Mouse (Mus musculus) neural tube, embryonic 11.5 days (tissue): ENCODE measurements at regions not wholly inside any gene's neighbourhood (a gene's known extent, or its start where the extent isn't known, plus 50 kb on each side); places are given as distances from the start of the nearest gene placed in this dataset.

ENCODE experiments used
- ATAC-seq: fragments of 200-750 bp; cut with Nextera tagmentation; 2 replicates; pipeline ENCODE4 v1.8.0; 2017; ENCODE audit warnings: moderate number of reproducible peaks, mild to moderate bottlenecking, moderate TSS enrichment, moderate library complexity; ENCODE audit not compliant: insufficient read depth, low FRiP score, low TSS enrichment
- DNase-seq: peaks from one replicate; pipeline ENCODE4 v3.0.0-alpha.2; 2015; ENCODE audit warnings: low spot score
- H3K27ac ChIP-seq: fragments of 300-500 bp; sonication (generic); 2 replicates; pipeline ENCODE4 v1.5.1; 2014; ENCODE audit warnings: low read depth, mild to moderate bottlenecking, low read length
- H3K27me3 ChIP-seq: fragments of 300-500 bp; sonication (generic); 2 replicates; pipeline ENCODE4 v1.6.1; 2014; ENCODE audit warnings: mild to moderate bottlenecking, low read length, mixed read lengths; ENCODE audit not compliant: control insufficient read depth, insufficient read depth
- H3K36me3 ChIP-seq: fragments of 300-500 bp; sonication (generic); 2 replicates; pipeline ENCODE4 v1.6.1; 2014; ENCODE audit warnings: mild to moderate bottlenecking, low read length, moderate library complexity, mixed read lengths; ENCODE audit not compliant: control insufficient read depth, insufficient read depth
- H3K4me1 ChIP-seq: fragments of 300-500 bp; sonication (generic); 2 replicates; pipeline ENCODE4 v1.6.1; 2014; ENCODE audit warnings: low read length, mixed read lengths; ENCODE audit not compliant: control insufficient read depth, insufficient read depth
- H3K4me2 ChIP-seq: fragments of 300-500 bp; sonication (generic); 2 replicates; pipeline ENCODE4 v1.6.1; 2014; ENCODE audit warnings: low read depth, mild to moderate bottlenecking, moderate library complexity
- H3K4me3 ChIP-seq: fragments of 300-500 bp; sonication (generic); 2 replicates; pipeline ENCODE4 v1.5.1; 2014; ENCODE audit warnings: low read depth, low read length
- H3K9ac ChIP-seq: fragments of 300-500 bp; sonication (generic); 2 replicates; pipeline ENCODE4 v1.6.1; 2014; ENCODE audit warnings: mild to moderate bottlenecking, low read length
- H3K9me3 ChIP-seq: fragments of 300-500 bp; sonication (generic); 2 replicates; pipeline ENCODE4 v1.6.1; 2016; ENCODE audit warnings: low read length; ENCODE audit not compliant: control insufficient read depth
- WGBS: fragments of 180-500 bp; shearing (Covaris S2); extraction: QIAGEN DNeasy Blood & Tissue Kit; methylation state at CpG from one replicate; pipeline ENCODE4 v1.1.7; 2014; 5-methylcytosine and 5-hydroxymethylcytosine counted together

DNA sequence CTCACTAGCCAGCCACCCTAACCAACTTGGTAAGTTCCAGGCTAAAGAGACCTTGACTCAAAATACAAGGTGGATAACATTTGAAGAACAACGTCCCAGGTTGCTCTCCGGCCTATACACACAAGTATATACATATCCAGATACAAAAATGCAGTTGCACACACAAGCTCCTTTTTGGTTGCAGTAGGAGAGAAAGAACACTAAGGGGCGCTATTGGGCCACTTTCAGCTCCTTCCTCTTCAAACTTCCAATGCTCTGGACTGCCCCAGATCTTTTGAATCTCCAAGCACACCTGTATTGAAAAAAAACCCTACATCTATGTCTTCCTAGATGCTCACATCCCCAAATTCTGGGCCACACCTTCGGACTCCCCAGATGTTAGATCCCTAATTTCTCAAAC, 141.1 kb downstream of the Tfcp2l1 start:
- H3K27me3 ChIP-seq: no peaks in the 10 kb centered on the region
- H3K4me3 ChIP-seq: no peak overlapping the region
- no peak overlapping the region for H3K27ac ChIP-seq
- DNase-seq: peak; percentile 47
- H3K4me1 ChIP-seq: no peaks in the 10 kb centered on the region
- no peaks in the 10 kb centered on the region for H3K36me3 ChIP-seq
- 27% methylated on average over 4 of the region's 4 CpGs for WGBS
- no peak overlapping the region for H3K9ac ChIP-seq
- no peaks in the 10 kb centered on the region for H3K9me3 ChIP-seq
- no peak for ATAC-seq
- H3K4me2 ChIP-seq: no peak overlapping the region

DNA sequence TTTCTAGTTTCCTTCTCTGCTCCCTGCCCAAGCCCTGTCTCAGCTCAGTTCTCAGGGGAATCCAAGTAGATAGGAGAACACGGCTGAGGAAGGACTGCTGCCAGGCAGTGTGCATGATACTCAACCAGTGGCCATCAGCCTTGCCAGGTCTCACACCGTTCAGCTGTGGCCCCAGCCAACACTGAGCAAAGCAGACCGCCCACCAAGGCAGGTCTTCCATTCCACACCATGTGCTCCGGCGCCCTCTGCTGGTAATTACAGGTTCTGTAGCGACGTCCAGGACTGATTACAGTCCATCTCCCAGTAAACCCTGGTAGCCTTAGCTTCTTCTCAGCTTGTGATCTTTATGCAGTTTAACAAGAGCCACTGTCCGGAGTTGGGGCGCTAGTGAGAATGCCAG, 144.5 kb downstream of the Tfcp2l1 start:
- Histone ChIP-seq H3K27me3 (no peaks in the 10 kb centered on the region), H3K4me3 (no peak overlapping the region), H3K4me2 (no peak overlapping the region), H3K36me3 (no peaks in the 10 kb centered on the region), H3K27ac (no peak overlapping the region), H3K9me3 (no peaks in the 10 kb centered on the region), H3K9ac (no peak overlapping the region), H3K4me1 (peaks cover 11% of the 10 kb centered on the region)
- ATAC-seq (no peak), DNase-seq (peak; percentile 53)
- WGBS: 17% methylated on average over 9 of the region's 9 CpGs

DNA sequence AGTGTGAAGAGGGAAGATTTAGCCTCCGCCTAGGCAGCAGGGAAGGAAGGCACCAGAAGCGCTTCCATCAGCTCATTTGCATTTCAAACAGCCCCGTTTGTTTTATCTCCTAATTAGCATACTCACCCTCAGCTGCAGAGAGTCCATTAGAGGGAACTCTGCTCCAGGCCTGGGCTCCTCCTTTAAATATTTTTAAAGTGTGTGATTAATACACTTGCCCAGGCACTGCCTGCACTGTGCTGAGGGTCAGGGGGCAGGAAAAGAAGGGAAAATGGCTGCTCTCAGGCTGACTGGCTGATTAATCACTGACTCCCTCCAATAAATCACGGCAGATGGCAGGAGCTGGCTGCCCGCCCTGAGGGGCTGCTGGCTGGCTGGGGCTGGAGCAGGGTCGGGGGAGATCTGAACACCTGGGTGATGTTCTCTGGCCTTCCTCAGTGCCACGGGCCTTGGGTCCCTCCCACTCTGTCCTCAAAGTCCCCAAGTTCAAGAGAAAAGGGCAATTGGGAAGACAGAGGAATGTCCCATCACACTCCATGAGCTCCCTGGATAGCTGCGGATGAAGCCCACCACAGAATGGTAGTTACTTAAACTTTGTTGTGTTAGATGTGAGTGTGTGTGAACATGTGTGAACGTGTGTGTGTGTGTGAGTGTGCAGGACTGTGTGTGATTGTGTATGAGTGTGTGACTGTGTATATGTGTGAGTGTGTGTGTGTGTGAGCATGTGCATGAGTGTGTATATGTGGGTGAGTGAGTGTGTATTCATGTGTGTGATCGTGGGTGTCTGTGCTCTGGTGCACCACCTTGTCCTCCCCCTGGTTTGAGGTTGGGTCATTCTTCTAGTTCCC, 149.1 kb downstream of the Tfcp2l1 start:
- DNase-seq: peak; percentile 59
- peaks cover 11% of the 10 kb centered on the region for H3K4me1 ChIP-seq
- no peak overlapping the region for H3K9ac ChIP-seq
- H3K4me3 ChIP-seq: no peak overlapping the region
- 0 out of 2 replicates have a peak overlapping the region, but pooled peaks have one; percentile 4 for H3K27ac ChIP-seq
- H3K4me2 ChIP-seq: no peak overlapping the region
- H3K27me3 ChIP-seq: no peaks in the 10 kb centered on the region
- ATAC-seq: peak; percentile 90
- 21% methylated on average over 10 of the region's 10 CpGs for WGBS
- H3K9me3 ChIP-seq: no peaks in the 10 kb centered on the region
- H3K36me3 ChIP-seq: no peaks in the 10 kb centered on the region
